Mouse (Mus musculus) heart, embryonic 11.5 days (tissue): ENCODE results near the gene Hmcn2. TPM values are rescaled to one million over a fixed set of nuclear protein-coding genes. Genes with fewer than 3 reads are reported as not detected.

Experiments used
- ATAC-seq: fragments of 200-750 bp; cut with Nextera tagmentation; replicated peaks from 2 replicates; pipeline ENCODE4 v1.8.0; 2017; ENCODE audit warnings: moderate library complexity; ENCODE audit not compliant: insufficient number of reproducible peaks, low FRiP score, low TSS enrichment
- H3K27ac ChIP-seq: fragments of 300-500 bp; sonication (generic); 2 replicates; pipeline ENCODE4 v1.5.1; 2014; ENCODE audit warnings: mild to moderate bottlenecking, low read depth, low read length
- H3K27me3 ChIP-seq: fragments of 300-500 bp; sonication (generic); 2 replicates; pipeline ENCODE4 v1.6.1; 2014; ENCODE audit warnings: mild to moderate bottlenecking, low read length, mixed read lengths; ENCODE audit not compliant: control insufficient read depth, insufficient read depth
- H3K36me3 ChIP-seq: fragments of 300-500 bp; sonication (generic); 2 replicates; pipeline ENCODE4 v1.6.1; 2014; ENCODE audit warnings: mild to moderate bottlenecking, low read length, moderate library complexity, mixed read lengths; ENCODE audit not compliant: control insufficient read depth, insufficient read depth
- H3K4me1 ChIP-seq: fragments of 300-500 bp; sonication (generic); 2 replicates; pipeline ENCODE4 v1.6.1; 2014; ENCODE audit warnings: low read length; ENCODE audit not compliant: control insufficient read depth, insufficient read depth
- H3K4me2 ChIP-seq: fragments of 300-500 bp; sonication (generic); 2 replicates; pipeline ENCODE4 v1.6.1; 2014; ENCODE audit warnings: mild to moderate bottlenecking, moderate library complexity
- H3K4me3 ChIP-seq: fragments of 300-500 bp; sonication (generic); 2 replicates; pipeline ENCODE4 v1.5.1; 2014; ENCODE audit warnings: low read depth, low read length
- H3K9ac ChIP-seq: fragments of 300-500 bp; sonication (generic); 2 replicates; pipeline ENCODE4 v1.6.1; 2014; ENCODE audit warnings: mild to moderate bottlenecking, low read depth, low read length, moderate library complexity
- H3K9me3 ChIP-seq: fragments of 300-500 bp; sonication (generic); replicated peaks from 2 replicates; pipeline ENCODE4 v1.6.1; 2016; ENCODE audit warnings: low read length; ENCODE audit not compliant: control insufficient read depth
- WGBS: fragments of 180-500 bp; shearing (Covaris S2); extraction: QIAGEN DNeasy Blood & Tissue Kit; methylation state at CpG from one replicate; pipeline ENCODE4 v1.1.7; 2014; ENCODE audit not compliant: insufficient replicate concordance; 5-methylcytosine and 5-hydroxymethylcytosine counted together
- polyA plus RNA-seq: library from polyadenylated mRNA; unstranded; fragments of >200 nt; fragmentation: Nextera tagmentation; extraction: Ambion mirVana; gene quantifications from 2 replicates; pipeline ENCODE4 v1.2.1, GENCODE M21; 2014

Hmcn2 gene
- polyA plus RNA-seq, 1 experiment from 2014 or later: 0.27 TPM

DNA sequence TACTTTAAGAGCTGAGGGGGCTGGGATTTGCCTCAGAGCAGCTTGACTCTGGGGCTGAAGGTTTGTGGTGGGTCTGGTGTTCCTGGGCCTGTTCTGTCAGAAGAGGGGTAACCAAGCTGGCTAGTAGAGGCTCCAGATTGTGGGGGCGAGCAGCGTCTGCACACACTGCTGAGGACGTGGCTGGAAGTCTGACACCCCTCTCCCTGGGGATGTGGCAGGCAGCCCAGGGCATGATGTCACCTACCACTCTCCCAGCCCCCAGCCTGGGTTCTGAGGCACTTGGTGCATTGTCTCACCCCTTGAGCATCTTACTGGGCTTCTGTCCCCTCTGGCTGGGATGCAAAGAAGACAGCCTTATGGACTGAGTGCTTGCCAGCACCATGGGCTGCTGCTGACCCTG lies 34.2 kb downstream of the Hmcn2 start:
- H3K4me3 ChIP-seq: no peak overlapping the region
- no peak overlapping the region for H3K27ac ChIP-seq
- no peak overlapping the region for H3K9ac ChIP-seq
- H3K27me3 ChIP-seq: peaks cover 33% of the 10 kb centered on the region
- no peaks in the 10 kb centered on the region for H3K9me3 ChIP-seq
- no peaks in the 10 kb centered on the region for H3K4me1 ChIP-seq
- H3K4me2 ChIP-seq: no peak overlapping the region
- H3K36me3 ChIP-seq: no peaks in the 10 kb centered on the region
- ATAC-seq: no peak
- 59% methylated on average over 3 of the region's 3 CpGs for WGBS

DNA sequence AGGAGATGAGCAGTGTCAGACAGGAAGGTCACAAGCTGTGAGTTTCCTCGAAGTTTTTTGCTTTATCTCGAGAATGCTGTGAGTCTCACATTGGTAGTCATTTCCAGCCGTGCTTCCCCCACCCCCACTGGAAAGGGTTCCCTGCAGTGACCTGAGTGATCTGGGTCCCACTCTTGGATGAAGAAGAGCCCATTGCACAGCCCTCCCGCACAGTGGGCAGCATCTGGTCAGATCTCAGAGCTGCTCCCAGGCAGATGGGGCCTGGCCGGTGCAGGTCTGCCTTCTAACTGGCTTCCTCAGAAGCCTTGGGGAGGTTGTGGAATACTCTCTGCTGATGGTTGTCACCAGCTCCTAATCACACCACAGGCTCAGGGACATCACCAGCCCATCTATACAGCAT lies 34.6 kb downstream of the Hmcn2 start:
- WGBS: 55% methylated on average over 5 of the region's 5 CpGs
- Histone ChIP-seq H3K4me3 (no peak overlapping the region), H3K27ac (no peak overlapping the region), H3K4me1 (no peaks in the 10 kb centered on the region), H3K4me2 (no peak overlapping the region), H3K9me3 (no peaks in the 10 kb centered on the region), H3K36me3 (no peaks in the 10 kb centered on the region), H3K27me3 (peaks cover 34% of the 10 kb centered on the region), H3K9ac (no peak overlapping the region)
- ATAC-seq: no peak

DNA sequence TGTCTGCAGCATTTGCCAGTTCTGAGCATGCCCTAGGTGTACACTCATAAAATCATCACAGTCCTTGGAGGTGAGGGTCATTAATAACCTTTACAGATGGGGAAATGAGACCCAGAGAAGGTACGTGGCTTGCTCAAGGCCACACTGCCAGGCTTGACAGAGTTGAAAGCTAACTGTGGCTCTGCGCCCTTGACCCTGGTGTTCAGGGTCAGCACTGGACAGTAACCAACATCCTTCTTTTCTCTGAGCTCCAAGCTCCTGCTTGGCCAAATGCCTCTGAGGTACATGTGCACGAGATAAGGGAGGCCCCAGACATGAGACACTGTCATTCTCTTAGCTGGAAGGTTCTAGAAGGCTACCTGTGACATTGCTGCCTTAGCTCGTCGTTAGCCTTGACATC lies 42.6 kb downstream of the Hmcn2 start:
- Histone ChIP-seq H3K27ac (no peak overlapping the region), H3K4me1 (no peaks in the 10 kb centered on the region), H3K4me2 (no peak overlapping the region), H3K4me3 (no peak overlapping the region), H3K9me3 (no peaks in the 10 kb centered on the region), H3K36me3 (no peaks in the 10 kb centered on the region), H3K27me3 (peaks cover 16% of the 10 kb centered on the region; the same call in 1 of the 2 replicates), H3K9ac (no peak overlapping the region)
- 66% methylated on average over 5 of the region's 5 CpGs for WGBS
- no peak for ATAC-seq

DNA sequence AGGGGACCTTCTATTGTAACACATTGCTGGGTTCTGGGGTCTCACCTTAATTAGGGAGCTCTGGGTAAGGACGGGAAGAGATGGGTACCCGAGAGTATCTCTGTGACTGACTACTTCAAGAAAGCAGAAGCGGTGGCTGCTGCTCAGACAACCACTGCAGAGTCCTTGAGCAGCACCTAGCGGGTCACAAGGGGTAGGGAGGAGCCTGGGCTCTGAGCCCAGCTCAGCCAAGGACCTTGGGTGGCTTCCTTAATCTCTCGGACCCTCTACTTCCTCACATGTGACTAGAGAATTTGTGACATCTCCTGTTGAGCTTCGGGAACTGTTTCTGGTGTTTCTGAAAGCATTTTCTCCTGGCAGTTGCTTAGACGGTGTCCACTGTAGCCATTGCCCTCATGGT lies 45.1 kb downstream of the Hmcn2 start:
- Histone ChIP-seq H3K27me3 (peaks cover 3% of the 10 kb centered on the region; the same call in 1 of the 2 replicates), H3K4me1 (no peaks in the 10 kb centered on the region), H3K9ac (no peak overlapping the region), H3K9me3 (no peaks in the 10 kb centered on the region), H3K4me3 (no peak overlapping the region), H3K4me2 (no peak overlapping the region), H3K27ac (no peak overlapping the region), H3K36me3 (no peaks in the 10 kb centered on the region)
- no peak for ATAC-seq
- 66% methylated on average over 7 of the region's 7 CpGs for WGBS

DNA sequence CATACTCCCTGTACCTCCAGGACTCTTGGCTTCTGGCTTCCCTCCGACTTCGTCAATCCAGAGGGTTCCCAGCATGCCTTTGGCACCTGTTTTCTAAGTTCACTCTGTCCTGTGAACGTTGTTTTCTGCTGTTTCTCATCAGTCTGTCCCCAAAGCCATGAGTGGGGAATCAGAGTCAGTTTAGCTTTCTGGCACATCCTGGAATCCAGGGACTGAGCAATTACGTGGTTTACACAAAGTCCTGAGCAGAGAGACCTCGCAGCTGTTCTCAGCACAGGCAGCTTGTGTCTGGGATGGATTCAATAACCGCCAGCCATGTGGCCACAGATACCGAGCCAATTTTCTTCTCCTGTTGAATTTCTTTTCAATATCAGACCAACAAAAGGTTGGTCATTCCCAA lies 53.0 kb downstream of the Hmcn2 start:
- Histone ChIP-seq H3K4me3 (no peak overlapping the region), H3K4me2 (no peak overlapping the region), H3K9me3 (peaks cover 2% of the 10 kb centered on the region; the same call in 1 of the 2 replicates), H3K4me1 (no peaks in the 10 kb centered on the region), H3K27ac (no peak overlapping the region), H3K9ac (no peak overlapping the region), H3K36me3 (no peaks in the 10 kb centered on the region), H3K27me3 (no peaks in the 10 kb centered on the region)
- WGBS: 73% methylated on average over 7 of the region's 7 CpGs
- no peak for ATAC-seq

DNA sequence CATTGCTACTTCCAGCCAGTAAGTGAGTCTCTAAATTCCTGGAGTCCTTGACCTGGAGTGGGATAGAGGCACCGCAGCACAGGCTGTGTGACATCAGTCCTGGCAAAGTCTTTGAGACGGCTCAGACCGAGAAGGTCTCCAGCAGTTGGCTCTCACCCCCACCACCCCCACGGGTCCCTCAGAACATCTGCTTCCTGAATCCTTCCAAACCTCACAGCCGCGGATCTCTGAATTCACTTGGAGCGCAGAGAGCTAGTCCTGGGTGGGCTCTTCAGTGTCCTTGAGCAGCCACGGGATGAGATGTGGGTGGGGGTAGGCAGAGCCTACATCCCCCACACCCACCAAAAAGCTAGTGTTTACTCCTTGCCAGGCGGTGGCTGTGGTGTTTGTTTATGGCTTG lies 57.2 kb downstream of the Hmcn2 start:
- Histone ChIP-seq H3K4me3 (no peak overlapping the region), H3K9me3 (peaks cover 3% of the 10 kb centered on the region; the same call in 1 of the 2 replicates), H3K36me3 (no peaks in the 10 kb centered on the region), H3K4me2 (no peak overlapping the region), H3K4me1 (no peaks in the 10 kb centered on the region), H3K27me3 (peaks cover 8% of the 10 kb centered on the region; the same call in 1 of the 2 replicates), H3K9ac (no peak overlapping the region), H3K27ac (no peak overlapping the region)
- WGBS: 76% methylated on average over 9 of the region's 9 CpGs
- ATAC-seq: no peak

DNA sequence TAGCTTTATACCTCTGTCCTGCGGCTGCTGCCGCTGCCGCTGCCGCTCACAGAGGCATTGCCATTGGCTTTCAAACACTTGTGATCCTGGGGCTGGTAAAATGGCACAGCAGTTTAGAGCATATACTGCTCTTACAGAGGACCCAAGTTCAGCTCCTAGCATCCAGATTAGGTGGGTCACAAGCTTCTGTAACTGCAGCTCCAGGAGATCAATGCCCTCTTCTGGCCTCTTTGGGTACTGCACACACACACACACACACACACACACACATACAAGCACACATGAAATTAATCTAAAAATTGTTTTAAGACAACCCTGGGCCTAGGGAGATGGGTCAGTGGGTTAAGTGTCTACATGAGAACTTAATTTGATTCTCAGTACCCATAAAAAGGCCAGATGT lies 58.0 kb downstream of the Hmcn2 start:
- peaks cover 8% of the 10 kb centered on the region; the same call in 1 of the 2 replicates for H3K27me3 ChIP-seq
- no peak overlapping the region for H3K9ac ChIP-seq
- no peaks in the 10 kb centered on the region for H3K36me3 ChIP-seq
- H3K4me3 ChIP-seq: no peak overlapping the region
- H3K27ac ChIP-seq: no peak overlapping the region
- ATAC-seq: no peak
- peaks cover 3% of the 10 kb centered on the region; the same call in 1 of the 2 replicates for H3K9me3 ChIP-seq
- H3K4me1 ChIP-seq: no peaks in the 10 kb centered on the region
- H3K4me2 ChIP-seq: no peak overlapping the region
- 96% methylated on average over 4 of the region's 4 CpGs for WGBS

DNA sequence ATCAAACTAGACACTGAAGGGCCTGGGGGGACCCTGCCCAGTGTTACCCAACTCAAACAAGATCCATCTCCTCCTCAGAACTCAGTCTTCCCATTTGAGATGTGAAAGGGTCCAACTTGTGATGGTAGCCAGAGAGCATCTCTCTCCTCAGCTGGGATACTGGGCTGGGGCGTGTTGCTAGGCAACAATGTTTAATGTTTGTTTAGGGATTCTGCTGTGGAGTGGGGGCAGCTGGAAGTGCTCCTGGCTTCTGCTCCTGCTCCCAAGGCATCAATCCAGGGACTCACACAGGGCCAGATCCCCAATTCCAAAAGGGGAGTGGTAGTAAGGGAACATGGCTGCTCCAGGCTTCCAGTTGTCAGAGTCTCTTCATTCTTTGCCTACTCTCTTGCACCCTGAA lies 60.2 kb downstream of the Hmcn2 start:
- Histone ChIP-seq H3K4me3 (no peak overlapping the region), H3K4me1 (no peaks in the 10 kb centered on the region), H3K9ac (no peak overlapping the region), H3K9me3 (peaks cover 3% of the 10 kb centered on the region; the same call in 1 of the 2 replicates), H3K36me3 (no peaks in the 10 kb centered on the region), H3K27me3 (peaks cover 13% of the 10 kb centered on the region), H3K4me2 (no peak overlapping the region), H3K27ac (no peak overlapping the region)
- no peak for ATAC-seq
- 62% methylated on average over 1 of the region's 1 CpGs for WGBS

DNA sequence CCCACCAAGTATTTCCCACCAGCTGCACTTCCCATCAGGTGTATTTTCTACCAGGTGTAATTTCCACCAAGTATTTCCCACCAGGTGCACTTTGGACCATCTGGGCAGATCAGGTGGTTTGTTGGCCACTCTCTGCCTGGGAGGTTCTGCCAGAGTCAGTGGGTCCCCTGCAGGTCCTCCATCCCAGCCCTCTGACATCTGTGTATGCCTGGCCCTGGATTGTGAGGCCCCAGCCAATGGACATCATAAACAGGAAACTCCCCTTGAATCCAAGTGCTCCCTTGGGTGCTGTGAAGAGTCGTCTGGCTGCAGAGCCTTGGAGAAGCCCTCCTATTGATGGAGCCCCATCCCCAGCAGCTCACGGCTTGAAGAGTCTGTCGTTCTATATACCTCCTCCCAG lies 61.8 kb downstream of the Hmcn2 start:
- Histone ChIP-seq H3K36me3 (no peaks in the 10 kb centered on the region), H3K4me2 (no peak overlapping the region), H3K4me1 (no peaks in the 10 kb centered on the region), H3K4me3 (no peak overlapping the region), H3K27me3 (peaks cover 17% of the 10 kb centered on the region), H3K9ac (no peak overlapping the region), H3K27ac (no peak overlapping the region), H3K9me3 (peaks cover 3% of the 10 kb centered on the region; the same call in 1 of the 2 replicates)
- WGBS: 51% methylated on average over 3 of the region's 3 CpGs
- ATAC-seq: no peak
